Mouse (Mus musculus): Measurements from ENCODE around the gene Arhgef40. TPM values are rescaled to one million over a fixed set of nuclear protein-coding genes. Genes with fewer than 3 reads are reported as not detected.
A peak's percentile ranks its signal among the peaks of the same experiment; 100 is the strongest.

Gene Arhgef40
- total and polyA plus RNA-seq, 3 experiments: 6.4 to 150 (median 37.5) TPM

DNA sequence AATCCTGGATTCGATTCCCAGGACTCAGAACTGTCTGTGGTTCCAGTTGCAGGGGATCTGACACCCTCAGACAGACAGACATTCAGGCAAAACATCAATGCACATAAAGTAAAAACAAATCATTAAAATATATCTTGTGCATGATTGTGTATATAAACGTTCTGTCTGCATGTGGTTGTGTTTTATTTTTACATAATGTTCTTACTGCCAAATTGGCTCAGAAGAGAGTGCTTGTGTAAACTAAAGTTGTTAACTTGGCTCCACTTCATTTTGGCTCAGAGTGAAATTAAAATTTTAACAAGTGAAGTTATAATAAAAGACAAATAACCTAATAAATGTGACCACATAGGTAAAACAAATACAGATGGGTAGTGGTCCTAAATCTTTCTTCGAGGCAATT, 17.1 kb upstream of the Arhgef40 start:
- H3K27me3 ChIP-seq (ENCODE audit: control insufficient read depth in 1 of 2, insufficient read depth in 2 of 2, low read length in 2 of 2): no peaks in the 10 kb centered on the region
- H3K36me3 ChIP-seq (ENCODE audit: control insufficient read depth in 1 of 2, insufficient read depth in 2 of 2, low read length in 2 of 2): no peaks in the 10 kb centered on the region
- TF ChIP-seq CHD1 (IDR thresholded peaks at IDR 0.05; ENCODE audit: low read depth, low read length): no peak
- no peak for TF ChIP-seq TBP (IDR thresholded peaks at IDR 0.05; ENCODE audit: low read depth, low read length)
- TF ChIP-seq ETS1 (IDR thresholded peaks at IDR 0.05; ENCODE audit: low read depth, low read length): no peak
- H3K79me2 ChIP-seq (ENCODE audit: control insufficient read depth, insufficient read depth, low read length, poor library complexity): no peaks in the 10 kb centered on the region
- no peaks in the 10 kb centered on the region for H3K4me1 ChIP-seq (ENCODE audit: control insufficient read depth in 1 of 2, insufficient read depth in 2 of 2, low read length in 2 of 2)
- no peak overlapping the region for H3K27ac ChIP-seq (ENCODE audit: control insufficient read depth, low read depth, low read length)
- no peak for DNase-seq (ENCODE audit: low read depth, low spot score)
- no peak overlapping the region for H3K4me3 ChIP-seq (ENCODE audit: control insufficient read depth in 1 of 2, insufficient read depth in 1 of 2, low read depth in 2 of 2, low read length in 2 of 2)
- H3K9me3 ChIP-seq (replicated peaks; ENCODE audit: insufficient read depth, low read length): no peaks in the 10 kb centered on the region
- no peak overlapping the region for H3K9ac ChIP-seq (ENCODE audit: control insufficient read depth, low read depth, low read length, poor library complexity, severe bottlenecking)

DNA sequence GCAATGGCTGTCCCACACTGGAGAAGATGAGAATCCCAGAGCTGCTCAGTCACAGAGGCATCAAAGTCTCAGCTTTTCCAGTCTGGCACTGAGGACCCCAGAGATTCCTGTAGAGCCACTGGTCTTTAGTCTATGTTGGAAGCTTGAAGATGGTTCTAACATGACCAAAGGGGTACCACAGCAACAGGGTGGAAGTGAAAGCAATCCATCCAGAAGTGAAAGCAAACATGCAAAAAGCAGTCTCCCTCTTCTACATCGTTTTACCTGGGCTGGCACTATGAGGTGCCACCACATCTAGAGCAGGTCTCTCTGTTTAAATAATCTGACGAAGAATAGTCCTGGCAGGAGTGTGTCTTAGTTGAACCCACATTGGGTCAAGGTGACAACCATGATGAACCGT, 5.3 kb upstream of the Arhgef40 start:
- H3K4me1 ChIP-seq (ENCODE audit: control insufficient read depth in 1 of 2, insufficient read depth in 2 of 2, low read length in 2 of 2): no peaks in the 10 kb centered on the region
- H3K9me3 ChIP-seq (replicated peaks; ENCODE audit: insufficient read depth, low read length): no peaks in the 10 kb centered on the region
- no peak for TF ChIP-seq SIN3A (IDR thresholded peaks at IDR 0.05; ENCODE audit: low read length)
- TF ChIP-seq MXI1 (IDR thresholded peaks at IDR 0.05; ENCODE audit: low read depth, low read length): no peak
- TF ChIP-seq RAD21 (IDR thresholded peaks at IDR 0.05; ENCODE audit: low read depth, low read length): no peak
- H3K27me3 ChIP-seq (ENCODE audit: control insufficient read depth in 1 of 2, insufficient read depth in 2 of 2, low read length in 2 of 2): peaks cover 3% of the 10 kb centered on the region in 2 experiments; a peak in 3 of 4 replicates
- peak; percentile 0 for DNase-seq (ENCODE audit: low read depth, low spot score)
- H3K36me3 ChIP-seq (ENCODE audit: control insufficient read depth in 1 of 2, insufficient read depth in 2 of 2, low read length in 2 of 2): no peaks in the 10 kb centered on the region
- H3K4me3 ChIP-seq (ENCODE audit: control insufficient read depth in 1 of 2, insufficient read depth in 1 of 2, low read depth in 2 of 2, low read length in 2 of 2): no peak overlapping the region
- no peak overlapping the region for H3K9ac ChIP-seq (ENCODE audit: control insufficient read depth, low read depth, low read length, poor library complexity, severe bottlenecking)
- no peak overlapping the region for H3K27ac ChIP-seq (ENCODE audit: control insufficient read depth, low read depth, low read length)
- H3K79me2 ChIP-seq (ENCODE audit: control insufficient read depth, insufficient read depth, low read length, poor library complexity): no peaks in the 10 kb centered on the region

DNA sequence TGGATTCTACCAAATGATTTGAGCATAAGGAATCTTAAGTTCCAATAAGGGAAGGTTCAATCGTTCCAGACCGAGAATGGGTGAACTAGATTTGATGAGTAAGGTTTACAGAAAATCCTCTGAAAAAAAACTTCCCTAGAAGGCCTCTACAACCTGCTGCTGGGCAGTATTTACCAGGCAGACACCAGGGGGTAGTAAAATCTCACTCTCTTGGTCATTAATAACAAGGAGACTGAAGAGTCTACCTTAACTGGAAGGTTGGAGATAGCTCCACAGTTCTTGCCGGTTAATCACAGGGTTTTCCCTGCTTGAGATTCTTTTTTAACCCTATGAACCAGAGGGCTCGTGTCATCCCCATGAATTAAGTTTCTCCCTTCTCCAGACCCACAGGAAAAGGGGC, 1.3 kb upstream of the Arhgef40 start:
- peaks cover 2 to 11% of the 10 kb centered on the region in 2 experiments; a peak in 3 of 4 replicates for H3K4me1 ChIP-seq (ENCODE audit: control insufficient read depth in 1 of 2, insufficient read depth in 2 of 2, low read length in 2 of 2)
- H3K27me3 ChIP-seq (ENCODE audit: control insufficient read depth in 1 of 2, insufficient read depth in 2 of 2, low read length in 2 of 2): peaks cover 0 to 3% of the 10 kb centered on the region in 2 experiments; a peak in 3 of 4 replicates
- H3K27ac ChIP-seq (ENCODE audit: control insufficient read depth, low read depth, low read length): peak overlapping the region; percentile 12
- no peaks in the 10 kb centered on the region; the same call in 1 of the 2 replicates for H3K79me2 ChIP-seq (ENCODE audit: control insufficient read depth, insufficient read depth, low read length, poor library complexity)
- TF ChIP-seq CHD2 (IDR thresholded peaks at IDR 0.05; ENCODE audit: low read length) (no peak), RAD21 (IDR thresholded peaks at IDR 0.05; ENCODE audit: low read depth, low read length) (peak; percentile 35), CTCF (IDR thresholded peaks at IDR 0.05 in 2 of 3, conservative IDR thresholded peaks at IDR 0.05 in 1 of 3; ENCODE audit: control insufficient read depth in 1 of 3, insufficient read depth in 1 of 3, low read depth in 2 of 3, low read length in 3 of 3, poor library complexity in 1 of 3, severe bottlenecking in 1 of 3) (peak in 1 of 3 experiments; percentile 31; a peak in 2 of 6 replicates), SMC3 (IDR thresholded peaks at IDR 0.05; ENCODE audit: low read depth, low read length) (peak; percentile 42; the same call in 1 of the 2 replicates), MXI1 (IDR thresholded peaks at IDR 0.05; ENCODE audit: low read depth, low read length) (no peak), MYB (IDR thresholded peaks at IDR 0.05; ENCODE audit: low read depth, low read length) (no peak)
- peaks cover 0 to 16% of the 10 kb centered on the region in 2 experiments; a peak in 2 of 4 replicates for H3K36me3 ChIP-seq (ENCODE audit: control insufficient read depth in 1 of 2, insufficient read depth in 2 of 2, low read length in 2 of 2)
- peak overlapping the region; percentile 11; the same call in 1 of the 2 replicates for H3K9ac ChIP-seq (ENCODE audit: control insufficient read depth, low read depth, low read length, poor library complexity, severe bottlenecking)
- DNase-seq (ENCODE audit: low read depth, low spot score): peak; percentile 52
- H3K4me3 ChIP-seq (ENCODE audit: control insufficient read depth in 1 of 2, insufficient read depth in 1 of 2, low read depth in 2 of 2, low read length in 2 of 2): peak overlapping the region; percentile 53 to 82; a peak in 2 of 4 replicates
- no peaks in the 10 kb centered on the region for H3K9me3 ChIP-seq (replicated peaks; ENCODE audit: insufficient read depth, low read length)

Measured in MEL (cell line).